Mouse (Mus musculus) liver, postnatal 0 days (tissue): Measurements from ENCODE around the gene Gm49380.

Source experiments
- CTCF ChIP-seq: sonication (generic); IDR thresholded peaks from 2 replicates; pipeline ENCODE4 v1.5.1; 2016; ENCODE audit warnings: antibody characterized with exemption, low read depth
- EP300 ChIP-seq: IDR thresholded peaks from 2 replicates; pipeline ENCODE4 v1.6.1; 2016; ENCODE audit warnings: antibody characterized with exemption, low read depth, mild to moderate bottlenecking

DNA sequence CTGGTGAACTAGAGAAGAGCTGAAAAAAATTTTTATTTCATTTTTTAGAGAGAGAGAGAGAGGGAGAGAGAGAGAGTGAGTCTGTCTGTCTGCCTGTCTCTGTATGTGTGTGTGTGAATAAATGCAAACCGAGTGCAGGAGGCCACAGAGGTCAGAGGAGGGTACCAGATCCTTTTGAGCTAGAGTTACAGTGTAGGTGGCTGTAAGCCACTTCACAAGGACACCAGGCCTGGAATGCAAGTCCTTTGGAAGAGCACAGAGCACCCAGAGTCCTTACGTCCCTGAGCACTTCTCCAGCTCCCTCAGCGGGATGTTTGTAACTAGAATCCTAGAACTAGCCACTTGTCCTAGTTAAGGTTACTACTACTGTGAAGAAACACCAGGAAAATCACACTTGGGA lies 46.6 kb upstream of the Gm49380 start:
- TF ChIP-seq CTCF (no peak), EP300 (no peak)
